Mouse (Mus musculus) midbrain, embryonic 10.5 days (tissue): ENCODE results near the gene Taf10. TPM values are rescaled to one million over a fixed set of nuclear protein-coding genes. Genes with fewer than 3 reads are reported as not detected.

Experiments
- DNase-seq: peaks from one replicate; pipeline ENCODE4 v3.0.0-alpha.2; 2017; ENCODE audit warnings: low spot score
- H3K27ac ChIP-seq: fragments of 300-500 bp; sonication (generic); replicated peaks from 2 replicates; pipeline ENCODE4 v1.5.1; 2016; ENCODE audit warnings: mild to moderate bottlenecking
- H3K27me3 ChIP-seq: fragments of 300-500 bp; sonication (generic); 2 replicates; pipeline ENCODE4 v1.6.1; 2016; ENCODE audit warnings: low read depth, mild to moderate bottlenecking; ENCODE audit not compliant: poor library complexity, severe bottlenecking
- H3K36me3 ChIP-seq: fragments of 300-500 bp; sonication (generic); 2 replicates; pipeline ENCODE4 v1.6.1; 2016; ENCODE audit warnings: mild to moderate bottlenecking, moderate library complexity
- H3K4me1 ChIP-seq: fragments of 300-500 bp; sonication (generic); 2 replicates; pipeline ENCODE4 v1.6.1; 2016
- H3K4me3 ChIP-seq: fragments of 300-500 bp; sonication (generic); 2 replicates; pipeline ENCODE4 v1.5.1; 2016; ENCODE audit warnings: mild to moderate bottlenecking, moderate library complexity
- H3K9me3 ChIP-seq: fragments of 300-500 bp; sonication (generic); replicated peaks from 2 replicates; pipeline ENCODE4 v1.6.1; 2016; ENCODE audit warnings: mild to moderate bottlenecking
- WGBS: fragments of 180-500 bp; shearing (Covaris S2); methylation state at CpG from one replicate; pipeline ENCODE4 v1.1.7; 2016; 5-methylcytosine and 5-hydroxymethylcytosine counted together
- polyA plus RNA-seq: library from polyadenylated mRNA; unstranded; fragments of >200 nt; fragmentation: Nextera tagmentation; extraction: Ambion mirVana; gene quantifications from 2 replicates; pipeline ENCODE4 v1.2.1, GENCODE M21; 2016

The Taf10 gene
- polyA plus RNA-seq, 1 experiment from 2014 or later = 188 TPM

GRCm38 (mm10) chr7:105774661-105775060 is 30.5 kb upstream of the Taf10 start:
- 0 out of 2 replicates have a peak overlapping the region, but pooled peaks have one; percentile 28 for H3K27ac ChIP-seq
- peaks cover 43% of the 10 kb centered on the region for H3K4me1 ChIP-seq
- H3K36me3 ChIP-seq = peaks cover 68% of the 10 kb centered on the region
- no peaks in the 10 kb centered on the region for H3K9me3 ChIP-seq
- DNase-seq = no peak
- H3K27me3 ChIP-seq = no peaks in the 10 kb centered on the region
- WGBS = 47% methylated on average over 8 of the region's 8 CpGs
- no peak overlapping the region for H3K4me3 ChIP-seq

GRCm38 (mm10) chr7:105773041-105773440 is 28.9 kb upstream of the Taf10 start:
- no peak for DNase-seq
- no peak overlapping the region for H3K4me3 ChIP-seq
- no peaks in the 10 kb centered on the region for H3K27me3 ChIP-seq
- H3K36me3 ChIP-seq = peaks cover 54% of the 10 kb centered on the region
- peaks cover 41% of the 10 kb centered on the region for H3K4me1 ChIP-seq
- H3K27ac ChIP-seq = no peak overlapping the region
- WGBS = 87% methylated on average over 5 of the region's 5 CpGs
- no peaks in the 10 kb centered on the region for H3K9me3 ChIP-seq

- no peak overlapping the region for H3K4me3 ChIP-seq
- no peak for DNase-seq
- H3K27ac ChIP-seq = no peak overlapping the region
- peaks cover 56% of the 10 kb centered on the region for H3K36me3 ChIP-seq
- H3K4me1 ChIP-seq = peaks cover 43% of the 10 kb centered on the region
- no peaks in the 10 kb centered on the region for H3K9me3 ChIP-seq
- WGBS = 94% methylated on average over 15 of the region's 15 CpGs
- H3K27me3 ChIP-seq = no peaks in the 10 kb centered on the region
These were observed 28.2 kb upstream of the Taf10 start for GRCm38 (mm10) chr7:105772331-105772730.

DNA sequence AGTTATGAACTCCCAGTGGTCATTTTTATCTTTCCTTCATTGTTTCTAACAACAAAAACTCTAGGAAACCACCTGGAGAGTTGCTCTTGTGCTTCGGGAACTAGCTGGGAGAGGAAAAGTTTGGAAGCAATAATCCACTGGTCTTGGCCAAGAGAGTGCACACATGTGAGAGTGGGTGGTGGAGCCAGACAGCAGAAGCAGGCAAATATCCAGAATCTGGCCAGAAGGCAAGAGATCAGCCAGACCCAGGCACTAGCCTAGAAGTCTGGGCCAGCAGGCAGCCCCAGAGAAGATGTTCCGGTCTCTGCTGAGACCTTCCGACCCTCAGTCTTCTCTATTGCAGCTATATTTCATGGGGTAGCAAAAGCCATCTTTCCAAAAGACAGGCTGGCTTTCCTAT is 25.8 kb upstream of the Taf10 start:
- Histone ChIP-seq H3K27ac (no peak overlapping the region), H3K27me3 (peaks cover 9% of the 10 kb centered on the region), H3K36me3 (peaks cover 65% of the 10 kb centered on the region), H3K4me1 (peaks cover 43% of the 10 kb centered on the region), H3K4me3 (no peak overlapping the region), H3K9me3 (no peaks in the 10 kb centered on the region)
- WGBS = 93% methylated on average over 3 of the region's 3 CpGs
- DNase-seq = no peak

DNA sequence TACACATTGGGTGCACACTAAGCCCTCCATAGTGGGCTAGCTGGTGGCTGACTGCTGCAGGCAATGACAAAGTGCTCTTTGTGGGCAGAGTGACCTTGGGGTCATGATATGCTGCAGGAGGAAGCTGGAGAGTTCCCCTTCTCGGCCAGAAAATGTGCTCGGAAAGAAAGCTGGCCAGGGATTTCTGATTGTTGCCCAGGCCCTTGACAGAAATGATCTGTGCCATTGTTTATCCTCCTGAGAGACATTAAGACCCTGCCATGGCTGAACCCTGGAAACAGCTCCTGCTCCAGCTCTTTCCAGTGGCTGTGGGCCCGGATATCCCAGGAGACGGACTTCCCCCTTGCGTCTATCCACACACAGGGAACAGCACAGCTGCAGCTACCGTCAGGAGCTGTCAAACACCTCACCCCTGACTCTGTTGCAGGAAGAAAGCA is 23.6 kb upstream of the Taf10 start:
- H3K36me3 ChIP-seq = peaks cover 81% of the 10 kb centered on the region
- H3K9me3 ChIP-seq = no peaks in the 10 kb centered on the region
- H3K4me3 ChIP-seq = peak overlapping the region; percentile 25
- H3K27me3 ChIP-seq = peaks cover 31% of the 10 kb centered on the region
- H3K27ac ChIP-seq = peak overlapping the region; percentile 75
- H3K4me1 ChIP-seq = peaks cover 29% of the 10 kb centered on the region
- DNase-seq = peak; percentile 44
- 26% methylated on average over 6 of the region's 6 CpGs for WGBS

- WGBS = 91% methylated on average over 11 of the region's 11 CpGs
- Histone ChIP-seq H3K27me3 (peaks cover 53% of the 10 kb centered on the region), H3K4me1 (peaks cover 39% of the 10 kb centered on the region), H3K9me3 (no peaks in the 10 kb centered on the region), H3K27ac (no peak overlapping the region), H3K36me3 (peaks cover 80% of the 10 kb centered on the region), H3K4me3 (no peak overlapping the region)
- no peak for DNase-seq
These were observed 20.2 kb upstream of the Taf10 start for GRCm38 (mm10) chr7:105764331-105764730.

DNA sequence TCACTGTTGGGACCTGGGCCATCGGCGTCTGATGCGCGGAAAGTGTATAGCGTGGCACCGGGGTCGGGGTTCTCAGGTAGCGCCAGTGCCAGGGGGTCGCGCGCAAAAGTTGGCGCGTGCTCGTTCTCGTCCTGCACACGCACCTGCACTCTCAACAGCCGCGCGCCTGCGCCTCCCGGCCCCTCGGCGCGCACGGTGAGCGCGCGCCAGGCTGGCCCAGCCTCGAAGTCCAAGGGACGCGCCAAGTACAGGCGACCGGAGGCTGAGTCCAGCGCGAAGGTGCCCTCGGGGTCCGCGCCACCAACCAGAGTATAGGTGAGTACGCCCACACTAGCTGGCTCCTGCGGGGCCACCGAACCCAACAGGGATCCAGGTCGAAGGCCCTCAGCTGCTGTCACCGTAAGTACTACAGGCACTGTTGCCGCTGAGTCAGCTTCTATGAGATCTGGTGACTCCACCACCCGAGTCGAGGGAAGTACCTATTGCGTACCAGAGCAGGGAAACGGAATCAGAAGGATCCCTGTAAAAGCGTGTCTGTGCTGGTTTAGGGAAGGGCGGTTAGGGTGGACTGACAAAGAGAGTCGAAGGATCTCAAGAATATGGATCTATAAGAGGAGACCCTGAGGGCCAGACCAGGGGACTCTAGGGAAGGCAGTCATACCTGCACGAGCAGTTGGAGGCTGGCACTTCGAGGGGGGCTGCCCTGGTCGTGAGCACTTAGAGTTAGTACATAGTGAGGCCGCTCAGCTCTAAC is 18.5 kb upstream of the Taf10 start:
- Histone ChIP-seq H3K27me3 (peaks cover 53% of the 10 kb centered on the region), H3K4me1 (peaks cover 24% of the 10 kb centered on the region), H3K9me3 (no peaks in the 10 kb centered on the region), H3K36me3 (peaks cover 93% of the 10 kb centered on the region), H3K27ac (no peak overlapping the region), H3K4me3 (peak overlapping the region; percentile 44)
- DNase-seq = no peak
- 15% methylated on average over 55 of the region's 55 CpGs for WGBS

GRCm38 (mm10) chr7:105761813-105762484 is 17.8 kb upstream of the Taf10 start:
- Histone ChIP-seq H3K36me3 (peaks cover 97% of the 10 kb centered on the region), H3K4me1 (peaks cover 17% of the 10 kb centered on the region), H3K27ac (no peak overlapping the region), H3K9me3 (no peaks in the 10 kb centered on the region), H3K27me3 (peaks cover 53% of the 10 kb centered on the region), H3K4me3 (peak overlapping the region; percentile 44)
- peak; percentile 33 for DNase-seq
- 12% methylated on average over 51 of the region's 51 CpGs for WGBS

DNA sequence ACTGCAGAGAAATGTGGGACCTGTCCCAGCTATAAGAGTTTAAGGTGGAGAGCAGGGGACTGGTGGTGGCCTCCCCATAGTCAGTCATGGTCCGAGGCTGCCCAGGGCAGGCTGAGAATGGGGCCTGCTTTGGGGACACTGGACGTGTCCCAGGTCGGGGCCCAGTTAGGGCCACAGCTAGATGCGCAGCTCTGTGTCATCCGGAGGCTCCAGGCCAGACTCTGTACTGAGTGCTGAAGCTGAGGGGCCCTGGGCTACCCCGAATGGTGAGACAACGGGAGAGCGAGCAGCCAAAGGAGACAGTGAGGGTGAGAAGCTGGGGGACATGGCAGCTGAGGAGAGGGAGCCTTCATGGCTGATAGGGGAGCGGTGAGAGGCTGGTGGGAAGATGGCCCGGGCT is 9.1 kb upstream of the Taf10 start:
- H3K27ac ChIP-seq = no peak overlapping the region
- H3K9me3 ChIP-seq = no peaks in the 10 kb centered on the region
- H3K36me3 ChIP-seq = peaks cover 75% of the 10 kb centered on the region
- DNase-seq = no peak
- 91% methylated on average over 10 of the region's 10 CpGs for WGBS
- H3K4me1 ChIP-seq = peaks cover 15% of the 10 kb centered on the region
- H3K27me3 ChIP-seq = no peaks in the 10 kb centered on the region
- no peak overlapping the region for H3K4me3 ChIP-seq

DNA sequence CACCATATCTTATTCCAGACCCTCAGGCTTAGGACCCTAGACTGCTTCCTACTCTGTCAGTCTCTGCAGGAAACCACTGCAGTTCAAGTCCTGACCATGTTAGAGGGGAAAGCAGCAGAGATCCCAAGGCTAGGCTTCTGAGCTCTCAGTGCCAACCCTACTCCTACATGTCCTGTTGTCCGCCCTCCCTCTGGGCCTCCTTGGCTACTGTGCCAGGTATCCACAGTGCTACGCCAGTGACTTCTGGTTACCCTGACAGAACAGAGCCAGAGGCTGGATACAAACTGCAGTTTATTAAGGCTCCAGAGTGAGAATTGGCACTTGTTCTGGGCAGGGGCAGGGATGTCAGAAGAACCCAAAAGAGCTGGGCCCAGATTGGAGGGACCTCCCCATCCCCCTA is 8.6 kb upstream of the Taf10 start:
- no peak overlapping the region for H3K4me3 ChIP-seq
- H3K4me1 ChIP-seq = peaks cover 15% of the 10 kb centered on the region
- H3K27ac ChIP-seq = no peak overlapping the region
- 83% methylated on average over 2 of the region's 2 CpGs for WGBS
- H3K9me3 ChIP-seq = no peaks in the 10 kb centered on the region
- H3K27me3 ChIP-seq = no peaks in the 10 kb centered on the region
- H3K36me3 ChIP-seq = peaks cover 73% of the 10 kb centered on the region
- DNase-seq = no peak

GRCm38 (mm10) chr7:105751491-105752433 is 7.6 kb upstream of the Taf10 start, which contains the start of gene Tpp1:
Tpp1 (minus strand) TSS chr7:105752235.
- H3K36me3 ChIP-seq = peaks cover 73% of the 10 kb centered on the region
- DNase-seq = peak; percentile 89
- H3K9me3 ChIP-seq = no peaks in the 10 kb centered on the region
- peak within 1 kb of the TSS; percentile 88 for H3K27ac ChIP-seq
- H3K4me1 ChIP-seq = peaks cover 15% of the 10 kb centered on the region
- H3K4me3 ChIP-seq = peak within 1 kb of the TSS; percentile 72
- 26% methylated on average over 20 of the region's 20 CpGs for WGBS
- H3K27me3 ChIP-seq = no peaks in the 10 kb centered on the region

DNA sequence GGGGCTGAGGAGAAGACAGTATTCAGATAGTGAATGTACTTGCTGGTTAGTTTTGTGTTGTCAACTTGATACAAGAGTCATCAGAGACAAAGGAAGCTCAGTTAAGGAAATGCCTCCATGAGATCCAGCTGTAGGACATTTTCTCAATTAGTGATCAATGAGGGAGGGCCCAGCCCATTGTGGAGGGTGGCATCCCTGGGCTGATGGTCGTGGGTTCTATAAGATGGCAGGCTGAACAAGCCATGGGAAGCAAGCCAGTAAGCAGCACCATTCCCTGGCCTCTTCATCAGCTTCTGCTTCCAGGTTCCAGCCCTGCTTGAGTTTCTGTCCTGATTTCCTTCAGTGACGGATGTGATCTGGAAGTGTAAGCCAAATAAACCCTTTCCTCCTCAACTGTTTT is 3.6 kb upstream of the Taf10 start:
- 83% methylated on average over 2 of the region's 2 CpGs for WGBS

More for the DNA sequence above, 3.6 kb upstream of the Taf10 start:
- no peak overlapping the region for H3K27ac ChIP-seq
- peaks cover 44% of the 10 kb centered on the region for H3K36me3 ChIP-seq
- no peak for DNase-seq
- H3K9me3 ChIP-seq = no peaks in the 10 kb centered on the region
- H3K4me3 ChIP-seq = no peak overlapping the region
- no peaks in the 10 kb centered on the region for H3K27me3 ChIP-seq
- peaks cover 35% of the 10 kb centered on the region for H3K4me1 ChIP-seq
